Mouse (Mus musculus): ENCODE results near the gene Pla1a.

- TF ChIP-seq CTCF (IDR thresholded peaks at IDR 0.05) = no peak
- TF ChIP-seq EP300 (IDR thresholded peaks at IDR 0.05) = no peak
Observed at GRCm38 (mm10) chr16:38363256-38363595, 69.7 kb downstream of the Pla1a start.

Data from lung, postnatal 0 days (tissue).